Mouse (Mus musculus) cerebellum, adult 11 months (tissue): ENCODE measurements at regions not wholly inside any gene's neighbourhood (a gene's known extent, or its start where the extent isn't known, plus 50 kb on each side); places are given as distances from the start of the nearest gene placed in this dataset.
"Not testable (repeated sequence)": the region's sequence is repeated elsewhere in the genome, so short reads cannot be mapped to it uniquely, and the experiment has no call there.

ENCODE experiments used
- DNase-seq: peaks from one replicate; pipeline ENCODE4 v3.0.0; 2022

GRCm38 (mm10) chr3:130818467-130819030 lies 88.4 kb upstream of the Rpl34 start:
- DNase-seq: peak; percentile 74

DNA sequence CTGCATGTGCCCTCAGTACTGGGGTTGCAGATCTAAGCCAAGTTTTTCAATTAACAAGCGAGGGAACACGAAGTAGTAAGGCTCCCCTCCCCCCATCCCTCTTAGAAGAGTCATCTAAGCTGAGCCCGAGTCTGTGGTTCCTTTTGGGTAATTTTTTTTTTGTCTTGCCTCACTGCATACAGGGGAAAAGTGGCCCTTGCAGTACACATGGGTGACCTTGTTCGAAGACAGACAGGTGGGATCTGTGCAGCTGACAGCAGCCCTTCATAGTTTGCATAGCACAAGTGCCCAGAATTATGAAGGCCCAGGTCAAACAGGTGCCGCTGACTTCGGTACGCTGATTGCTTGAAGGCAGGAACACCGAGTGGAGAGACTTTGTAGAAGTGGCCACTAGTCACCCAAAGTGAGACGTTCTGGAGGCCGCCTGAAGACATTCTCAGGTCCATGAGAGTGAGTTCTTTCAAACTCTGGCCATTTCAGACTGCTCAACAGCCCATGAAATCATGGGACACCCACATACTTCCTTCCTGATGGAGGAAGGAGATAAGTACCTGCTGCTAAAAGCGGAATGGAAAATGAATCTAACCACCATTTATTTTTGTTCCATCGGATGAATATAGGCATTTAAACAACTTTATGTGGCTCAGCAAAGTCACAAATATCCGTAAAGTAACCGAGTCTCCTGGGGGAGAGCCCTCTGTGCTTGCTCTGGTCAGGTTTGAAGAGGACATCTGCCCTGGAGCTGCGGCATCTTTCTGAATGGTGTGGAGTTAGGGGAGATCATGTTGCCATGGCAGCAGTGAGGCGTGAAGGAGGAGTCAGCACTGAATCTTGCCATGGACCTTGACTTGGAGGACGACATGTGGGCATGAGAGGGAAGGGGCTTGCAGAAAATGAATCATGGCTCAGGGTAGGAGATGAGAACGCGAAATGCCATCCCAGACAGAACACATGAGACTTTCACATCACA lies 79.8 kb upstream of the Rpl34 start:
- no peak for DNase-seq

- no peak for DNase-seq
These were observed 75.1 kb upstream of the Rpl34 start for GRCm38 (mm10) chr3:130805345-130805744.

DNA sequence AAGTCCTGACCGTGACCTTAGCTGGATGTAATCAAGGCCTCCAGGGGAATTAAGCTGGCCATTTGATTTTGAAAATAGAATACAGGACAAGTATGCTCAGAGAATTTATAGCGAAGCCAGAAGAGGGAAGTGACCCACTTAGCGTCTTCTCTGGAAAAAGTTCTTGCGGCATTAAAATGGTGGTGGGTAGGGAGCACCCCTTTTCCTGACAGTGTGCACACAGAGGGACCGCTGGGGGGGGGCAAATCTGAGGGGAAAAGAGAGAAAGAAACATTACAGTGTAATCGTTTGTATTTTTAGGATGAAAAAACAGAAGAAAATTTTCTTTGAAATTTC lies 74.1 kb upstream of the Rpl34 start:
- no peak for DNase-seq

- no peak for DNase-seq
These were observed 73.6 kb upstream of the Rpl34 start for GRCm38 (mm10) chr3:130803591-130804326.

DNA sequence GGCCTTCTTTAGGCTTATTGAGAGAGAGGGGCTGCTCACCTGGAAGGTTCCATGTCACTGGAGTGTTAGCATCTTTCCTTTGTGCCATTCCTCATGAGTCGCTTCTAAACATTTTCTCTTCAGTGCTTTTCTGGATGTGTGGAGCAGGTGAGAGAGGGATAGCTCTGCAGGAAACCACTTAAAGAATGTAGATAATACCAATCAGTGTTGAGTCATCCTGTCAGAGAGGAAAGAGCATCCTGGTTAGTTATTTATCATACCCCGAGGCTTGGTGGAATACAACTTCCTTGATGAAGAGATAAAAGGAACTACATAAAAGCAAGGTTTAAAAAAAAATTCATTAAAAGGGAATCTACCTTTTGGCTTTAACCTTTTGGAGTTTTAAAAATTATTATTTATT lies 69.8 kb upstream of the Rpl34 start:
- no peak for DNase-seq

DNA sequence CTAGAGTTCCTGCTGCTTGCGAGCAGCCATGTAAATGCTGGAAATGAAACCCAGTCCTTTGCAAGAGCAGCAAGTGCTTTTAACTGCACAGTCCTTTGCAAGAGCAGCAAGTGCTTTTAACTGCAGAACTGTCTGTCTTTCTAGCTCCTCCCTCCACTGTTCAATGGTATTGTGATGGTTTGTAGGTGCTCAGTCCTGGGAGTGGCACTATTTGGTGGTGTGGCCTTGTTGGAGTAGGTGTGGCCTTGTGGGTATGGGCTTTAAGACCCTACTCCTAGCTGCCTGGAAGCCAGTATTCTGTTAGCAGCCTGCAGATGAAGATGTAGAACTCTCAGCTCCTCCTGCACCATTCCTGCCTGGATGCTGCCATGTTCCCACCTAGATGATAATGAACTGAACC lies 67.8 kb upstream of the Rpl34 start:
- DNase-seq: not testable (repeated sequence)

GRCm38 (mm10) chr3:130796531-130796930 lies 66.3 kb upstream of the Rpl34 start:
- DNase-seq: no peak

DNA sequence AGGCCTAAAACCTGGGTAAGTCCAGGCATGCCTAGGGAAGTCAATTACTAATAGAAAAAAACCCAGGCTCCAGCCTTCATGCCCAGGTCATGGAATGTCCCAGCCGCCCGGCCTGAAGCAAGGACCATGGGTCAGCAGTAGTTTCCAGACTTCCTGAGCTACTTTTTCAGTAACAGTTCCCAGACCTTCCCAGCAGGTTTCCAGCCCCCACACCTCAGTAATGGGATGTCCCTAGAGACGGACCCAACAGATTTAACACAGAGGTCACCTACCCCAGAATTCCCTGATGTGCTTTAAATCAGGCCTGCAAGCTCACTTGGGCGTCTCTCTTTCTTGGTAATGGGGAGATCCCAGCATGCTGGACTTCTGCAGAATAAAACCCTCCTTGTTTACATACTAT lies 65.2 kb upstream of the Rpl34 start:
- no peak for DNase-seq

- no peak for DNase-seq
These were observed 64.1 kb upstream of the Rpl34 start for GRCm38 (mm10) chr3:130794142-130794925.

GRCm38 (mm10) chr3:130780706-130781240 lies 50.6 kb upstream of the Rpl34 start:
- DNase-seq: no peak
